Mouse (Mus musculus): Measurements from ENCODE around the gene Sipa1. TPM values are rescaled to one million over a fixed set of nuclear protein-coding genes. Genes with fewer than 3 reads are reported as not detected.

Gene Sipa1
- polyA plus RNA-seq, 1 experiment from 2014 or later: 24.6 TPM

- no peaks in the 10 kb centered on the region for H3K9me3 ChIP-seq
- peak overlapping the region; percentile 71 for H3K9ac ChIP-seq
- peaks cover 14% of the 10 kb centered on the region for H3K4me1 ChIP-seq
- H3K27me3 ChIP-seq: peaks cover 31% of the 10 kb centered on the region
- H3K27ac ChIP-seq: no peak overlapping the region
- H3K4me3 ChIP-seq: peak overlapping the region; percentile 50
- peak overlapping the region; percentile 91 for H3K4me2 ChIP-seq
- 7% methylated on average over 43 of the region's 43 CpGs for WGBS
- peaks cover 30% of the 10 kb centered on the region for H3K36me3 ChIP-seq
- no peak for ATAC-seq (ENCODE audit: insufficient number of reproducible peaks, insufficient read depth, low FRiP score, low TSS enrichment, low read depth)
Measured at GRCm38 (mm10) chr19:5654720-5655298, 8.7 kb downstream of the Sipa1 start.

- H3K36me3 ChIP-seq: peaks cover 30% of the 10 kb centered on the region
- H3K27ac ChIP-seq: no peak overlapping the region
- ATAC-seq (ENCODE audit: insufficient number of reproducible peaks, insufficient read depth, low FRiP score, low TSS enrichment, low read depth): 0 out of 2 replicates have a peak, but pooled peaks have one; percentile 29
- peak overlapping the region; percentile 71 for H3K9ac ChIP-seq
- peaks cover 31% of the 10 kb centered on the region for H3K27me3 ChIP-seq
- peak overlapping the region; percentile 50 for H3K4me3 ChIP-seq
- 6% methylated on average over 62 of the region's 62 CpGs for WGBS
- peak overlapping the region; percentile 91 for H3K4me2 ChIP-seq
- no peaks in the 10 kb centered on the region for H3K9me3 ChIP-seq
- peaks cover 18% of the 10 kb centered on the region for H3K4me1 ChIP-seq
Measured at GRCm38 (mm10) chr19:5653969-5654719, 9.4 kb downstream of the Sipa1 start.

- Histone ChIP-seq H3K27me3 (peaks cover 31% of the 10 kb centered on the region), H3K36me3 (peaks cover 37% of the 10 kb centered on the region), H3K27ac (no peak overlapping the region), H3K9ac (no peak overlapping the region), H3K9me3 (no peaks in the 10 kb centered on the region), H3K4me2 (no peak overlapping the region), H3K4me3 (no peak overlapping the region), H3K4me1 (peaks cover 30% of the 10 kb centered on the region)
- WGBS: 70% methylated on average over 6 of the region's 6 CpGs
- ATAC-seq (ENCODE audit: insufficient number of reproducible peaks, insufficient read depth, low FRiP score, low TSS enrichment, low read depth): no peak
Measured at GRCm38 (mm10) chr19:5652570-5652969, 10.9 kb downstream of the Sipa1 start.

- no peak overlapping the region for H3K4me2 ChIP-seq
- 54% methylated on average over 13 of the region's 13 CpGs for WGBS
- no peak overlapping the region for H3K27ac ChIP-seq
- no peak overlapping the region for H3K9ac ChIP-seq
- no peaks in the 10 kb centered on the region for H3K9me3 ChIP-seq
- H3K27me3 ChIP-seq: peaks cover 31% of the 10 kb centered on the region
- no peak overlapping the region for H3K4me3 ChIP-seq
- no peak for ATAC-seq (ENCODE audit: insufficient number of reproducible peaks, insufficient read depth, low FRiP score, low TSS enrichment, low read depth)
- peaks cover 44% of the 10 kb centered on the region for H3K36me3 ChIP-seq
- H3K4me1 ChIP-seq: peaks cover 30% of the 10 kb centered on the region
Measured at GRCm38 (mm10) chr19:5651502-5652274, 11.8 kb downstream of the Sipa1 start.

- Histone ChIP-seq H3K36me3 (peaks cover 65% of the 10 kb centered on the region), H3K9ac (peak overlapping the region; percentile 67), H3K4me2 (peak overlapping the region; percentile 67), H3K27me3 (peaks cover 8% of the 10 kb centered on the region), H3K9me3 (no peaks in the 10 kb centered on the region), H3K4me1 (peaks cover 22% of the 10 kb centered on the region), H3K4me3 (peak overlapping the region; percentile 39), H3K27ac (peak overlapping the region; percentile 87)
- WGBS: 64% methylated on average over 6 of the region's 6 CpGs
- ATAC-seq (ENCODE audit: insufficient number of reproducible peaks, insufficient read depth, low FRiP score, low TSS enrichment, low read depth): no peak
Measured at GRCm38 (mm10) chr19:5649298-5649741, 14.2 kb downstream of the Sipa1 start.

GRCm38 (mm10) chr19:5648401-5649297 is 14.9 kb downstream of the Sipa1 start:
- Histone ChIP-seq H3K36me3 (peaks cover 71% of the 10 kb centered on the region), H3K27ac (peak overlapping the region; percentile 87), H3K9me3 (no peaks in the 10 kb centered on the region), H3K27me3 (peaks cover under 1% of the 10 kb centered on the region), H3K4me2 (peak overlapping the region; percentile 67), H3K4me3 (peak overlapping the region; percentile 39), H3K4me1 (peaks cover 15% of the 10 kb centered on the region), H3K9ac (peak overlapping the region; percentile 67)
- ATAC-seq (ENCODE audit: insufficient number of reproducible peaks, insufficient read depth, low FRiP score, low TSS enrichment, low read depth): peak; percentile 78
- WGBS: 12% methylated on average over 26 of the region's 26 CpGs

GRCm38 (mm10) chr19:5647791-5648190 is 15.7 kb downstream of the Sipa1 start:
- Histone ChIP-seq H3K9ac (no peak overlapping the region), H3K4me2 (no peak overlapping the region), H3K4me3 (no peak overlapping the region), H3K9me3 (no peaks in the 10 kb centered on the region), H3K27ac (no peak overlapping the region), H3K36me3 (peaks cover 79% of the 10 kb centered on the region), H3K27me3 (no peaks in the 10 kb centered on the region), H3K4me1 (peaks cover 15% of the 10 kb centered on the region)
- 93% methylated on average over 6 of the region's 6 CpGs for WGBS
- ATAC-seq (ENCODE audit: insufficient number of reproducible peaks, insufficient read depth, low FRiP score, low TSS enrichment, low read depth): no peak

GRCm38 (mm10) chr19:5646731-5647330 is 16.7 kb downstream of the Sipa1 start:
- H3K27ac ChIP-seq: no peak overlapping the region
- no peaks in the 10 kb centered on the region for H3K9me3 ChIP-seq
- H3K4me1 ChIP-seq: peaks cover 15% of the 10 kb centered on the region
- no peak overlapping the region for H3K4me2 ChIP-seq
- H3K27me3 ChIP-seq: no peaks in the 10 kb centered on the region
- WGBS: 91% methylated on average over 8 of the region's 8 CpGs
- H3K9ac ChIP-seq: no peak overlapping the region
- peaks cover 80% of the 10 kb centered on the region for H3K36me3 ChIP-seq
- ATAC-seq (ENCODE audit: insufficient number of reproducible peaks, insufficient read depth, low FRiP score, low TSS enrichment, low read depth): no peak
- no peak overlapping the region for H3K4me3 ChIP-seq

- ATAC-seq (ENCODE audit: insufficient number of reproducible peaks, insufficient read depth, low FRiP score, low TSS enrichment, low read depth): no peak
- no peak overlapping the region for H3K4me3 ChIP-seq
- 95% methylated on average over 9 of the region's 9 CpGs for WGBS
- H3K27ac ChIP-seq: no peak overlapping the region
- peaks cover 15% of the 10 kb centered on the region for H3K4me1 ChIP-seq
- H3K9ac ChIP-seq: no peak overlapping the region
- peaks cover 80% of the 10 kb centered on the region for H3K36me3 ChIP-seq
- no peaks in the 10 kb centered on the region for H3K27me3 ChIP-seq
- no peaks in the 10 kb centered on the region for H3K9me3 ChIP-seq
- H3K4me2 ChIP-seq: no peak overlapping the region
Measured at GRCm38 (mm10) chr19:5645280-5645679, 18.2 kb downstream of the Sipa1 start.

- H3K9ac ChIP-seq: 0 out of 2 replicates have a peak overlapping the region, but pooled peaks have one; percentile 32
- H3K27ac ChIP-seq: no peak overlapping the region
- no peak overlapping the region for H3K4me2 ChIP-seq
- H3K9me3 ChIP-seq: no peaks in the 10 kb centered on the region
- H3K27me3 ChIP-seq: no peaks in the 10 kb centered on the region
- no peak overlapping the region for H3K4me3 ChIP-seq
- peaks cover 81% of the 10 kb centered on the region for H3K36me3 ChIP-seq
- peaks cover 16% of the 10 kb centered on the region for H3K4me1 ChIP-seq
- ATAC-seq (ENCODE audit: insufficient number of reproducible peaks, insufficient read depth, low FRiP score, low TSS enrichment, low read depth): no peak
- 91% methylated on average over 8 of the region's 8 CpGs for WGBS
Measured at GRCm38 (mm10) chr19:5641641-5642040, 21.9 kb downstream of the Sipa1 start.
